Mouse (Mus musculus): ENCODE results near the gene 1110059E24Rik. TPM values are rescaled to one million over a fixed set of nuclear protein-coding genes. Genes with fewer than 3 reads are reported as not detected.
"Not testable (repeated sequence)": the region's sequence is repeated elsewhere in the genome, so short reads cannot be mapped to it uniquely, and the experiment has no call there.

The 1110059E24Rik gene
- total RNA-seq, 2 experiments from 2014 or later, result 39.0 to 45.5 TPM

DNA sequence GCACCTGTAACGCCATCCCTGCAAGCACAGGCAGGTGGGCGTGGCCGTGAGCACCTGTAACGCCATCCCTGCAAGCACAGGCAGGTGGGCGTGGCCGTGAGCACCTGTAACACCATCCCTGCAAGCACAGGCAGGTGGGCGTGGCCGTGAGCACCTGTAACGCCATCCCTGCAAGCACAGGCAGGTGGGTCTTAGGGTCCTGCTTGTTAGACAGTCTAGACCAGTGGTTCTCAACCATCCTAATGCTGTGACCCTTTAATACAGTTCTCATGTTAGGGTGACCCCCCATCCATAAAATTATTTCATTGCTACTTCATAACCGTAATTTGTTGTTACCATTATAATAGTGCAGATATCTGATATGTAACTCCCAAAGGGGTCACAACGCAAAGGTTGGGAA is 24.3 kb downstream of the 1110059E24Rik start:
- DNase-seq (ENCODE audit: low spot score in 2 of 2), result not testable (repeated sequence)

DNA sequence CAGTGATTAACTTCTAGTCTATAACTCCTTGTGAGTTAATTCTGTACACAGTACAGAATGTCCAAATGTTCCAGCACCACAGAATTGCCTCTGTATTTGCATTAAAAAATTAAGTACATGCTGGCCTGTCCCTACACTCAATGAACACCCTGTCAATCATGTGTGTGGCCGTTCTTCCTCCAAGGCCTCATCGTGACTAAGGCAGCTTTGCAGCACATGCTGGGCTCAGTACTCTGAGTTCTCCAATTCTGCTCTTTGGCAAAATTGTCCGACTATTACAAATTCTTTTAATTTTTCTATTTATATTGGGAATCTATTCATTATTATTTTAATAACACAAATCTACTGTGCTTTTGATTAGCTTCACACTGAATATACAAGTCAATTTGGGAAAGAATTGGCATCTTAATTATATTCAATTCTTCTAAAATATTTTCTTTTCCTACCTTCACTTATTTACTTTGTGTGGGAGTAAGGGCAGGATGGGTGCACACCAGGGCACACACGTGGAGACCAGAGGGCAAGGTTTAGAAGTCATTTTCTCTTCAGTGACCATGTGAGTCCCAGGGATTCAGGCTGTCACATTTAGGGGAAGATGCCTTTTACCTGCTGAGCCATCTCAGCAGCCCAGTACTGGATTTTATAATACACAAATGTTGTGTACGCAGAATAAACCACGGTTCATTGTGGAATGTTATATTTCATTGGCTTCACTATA is 26.3 kb downstream of the 1110059E24Rik start:
- DNase-seq (ENCODE audit: low spot score in 2 of 2), result no peak

DNA sequence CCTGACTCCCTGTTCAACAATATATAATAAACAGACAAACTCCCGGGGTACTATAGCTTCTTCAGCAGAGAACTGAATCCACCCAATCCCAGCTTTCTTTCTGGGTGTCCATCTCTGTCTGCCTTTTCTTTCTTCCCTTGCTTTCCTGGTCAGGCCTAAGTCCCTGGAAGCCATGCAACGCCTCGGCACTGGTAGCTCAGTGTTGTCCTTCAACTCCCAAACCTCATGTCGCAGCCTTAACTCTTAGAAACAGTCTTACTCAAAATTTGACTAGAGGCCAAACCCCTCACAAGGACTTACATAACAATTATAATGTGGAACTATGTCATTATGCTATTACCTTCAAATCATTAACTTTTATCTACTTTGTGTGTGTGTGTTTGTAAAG is 28.6 kb downstream of the 1110059E24Rik start:
- no peak for DNase-seq (ENCODE audit: low spot score in 2 of 2)

DNA sequence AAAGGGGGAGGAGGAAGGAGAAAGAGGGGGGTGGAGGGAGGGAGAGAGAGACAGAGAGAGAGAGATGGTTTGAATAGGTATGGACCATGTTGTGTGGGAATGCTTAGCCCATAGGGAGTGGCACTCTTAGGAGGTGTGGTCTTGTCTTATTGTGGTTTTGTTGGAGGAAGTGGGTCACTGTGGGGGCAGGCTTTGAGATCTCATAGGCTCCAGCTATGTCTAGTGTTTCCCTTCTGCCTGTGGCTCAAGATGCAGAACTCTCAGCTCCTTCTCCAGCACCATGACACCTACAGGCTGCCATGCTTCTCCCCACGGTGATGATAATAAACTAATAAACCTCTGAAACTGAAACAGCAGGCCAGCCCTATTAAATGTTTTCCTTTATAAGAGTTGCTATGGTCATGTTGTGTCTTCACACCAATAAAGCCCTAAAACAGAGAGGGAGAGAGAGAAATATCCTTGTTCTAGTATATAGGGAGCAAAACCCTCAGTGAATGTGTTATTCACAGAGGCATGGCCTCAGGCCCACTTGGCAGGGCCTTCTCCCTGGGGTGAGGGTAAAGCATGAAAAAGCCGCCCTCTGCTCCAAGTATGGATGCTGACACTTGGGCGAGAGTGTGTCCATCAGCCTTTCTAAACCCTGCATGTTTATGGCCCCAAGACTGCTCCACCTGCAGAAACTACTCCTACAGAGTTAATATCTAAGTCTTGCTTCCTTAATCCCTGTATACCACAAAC is 29.2 kb downstream of the 1110059E24Rik start:
- no peak for DNase-seq (ENCODE audit: low spot score in 2 of 2)

DNA sequence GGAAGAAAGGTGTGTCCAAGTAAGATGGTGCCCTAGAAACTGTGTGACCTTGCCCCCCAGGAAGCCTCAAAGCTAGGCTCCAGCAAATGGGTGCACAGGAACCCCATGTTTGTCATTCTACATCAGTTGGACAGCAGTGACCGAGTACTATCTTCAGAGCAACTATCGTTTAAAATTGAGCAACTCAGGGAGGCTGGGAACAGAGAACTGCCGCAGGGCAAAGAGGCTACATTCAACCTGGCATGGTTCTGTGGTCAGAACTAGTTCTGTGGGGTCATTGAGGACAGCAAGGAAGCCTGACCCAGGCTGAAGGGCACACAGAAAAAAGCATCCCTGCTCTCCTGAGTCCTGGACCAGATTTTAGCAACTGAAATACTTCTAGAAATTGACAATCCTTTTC is 37.0 kb downstream of the 1110059E24Rik start:
- DNase-seq (ENCODE audit: low spot score in 2 of 2), result no peak

DNA sequence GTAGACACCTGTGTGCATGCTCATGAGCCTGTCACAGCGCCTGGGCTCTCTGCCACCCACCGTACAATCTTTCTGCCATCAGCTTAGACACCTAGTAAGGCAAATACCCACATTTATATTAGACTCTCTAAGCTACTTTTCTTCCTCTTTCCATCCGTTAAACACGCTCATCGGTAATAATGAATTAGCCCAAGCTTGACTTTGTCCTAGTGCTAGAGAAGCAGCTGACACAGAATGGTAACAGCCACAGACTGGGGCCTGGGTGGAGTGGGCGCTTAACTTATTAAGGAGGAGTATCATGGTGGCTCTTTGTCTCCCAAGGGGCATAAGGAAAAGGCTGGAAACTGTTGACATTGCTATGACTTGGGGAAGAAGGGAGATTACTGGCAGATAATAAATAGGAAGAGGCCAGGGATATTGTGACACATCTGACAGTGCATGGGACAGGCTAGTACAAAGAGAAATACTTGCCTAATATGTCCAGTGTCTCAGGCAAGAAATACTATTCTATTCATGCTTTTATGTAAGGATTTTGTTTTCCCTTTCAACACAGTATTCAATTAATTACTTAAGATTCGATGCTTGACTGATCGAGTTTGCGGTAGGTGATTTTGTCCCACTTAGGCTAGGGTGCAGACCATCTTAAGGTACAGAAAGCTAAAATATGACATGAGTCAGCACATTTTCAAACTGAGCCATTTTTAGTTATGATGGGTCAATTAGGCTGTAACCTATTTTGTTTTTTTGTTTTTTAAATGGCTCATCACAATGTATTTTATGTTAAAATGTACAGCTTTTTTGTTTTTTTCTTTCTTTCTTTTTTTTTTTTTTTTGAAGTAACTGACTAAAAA is 40.8 kb downstream of the 1110059E24Rik start:
- DNase-seq (ENCODE audit: low spot score in 2 of 2), result no peak

DNA sequence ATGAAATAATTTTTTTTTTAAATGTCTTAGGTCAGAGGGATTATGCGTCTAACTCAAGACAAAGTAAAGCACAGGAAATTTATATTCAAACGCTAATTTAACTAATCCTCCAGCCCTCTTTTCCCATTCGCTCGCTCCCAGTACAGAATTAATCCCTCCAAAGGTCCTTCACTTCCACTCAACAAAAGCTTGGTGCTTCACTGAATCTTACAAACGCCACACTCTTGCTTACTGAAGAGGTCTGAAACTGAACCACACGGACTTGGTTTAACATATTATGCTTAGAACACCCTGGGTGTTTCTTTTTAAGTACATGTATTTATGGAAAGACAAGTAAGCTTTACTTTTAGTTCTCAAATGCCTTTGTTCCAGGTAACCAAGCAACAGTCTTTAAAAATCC is 41.5 kb downstream of the 1110059E24Rik start:
- no peak for DNase-seq (ENCODE audit: low spot score in 2 of 2)

DNA sequence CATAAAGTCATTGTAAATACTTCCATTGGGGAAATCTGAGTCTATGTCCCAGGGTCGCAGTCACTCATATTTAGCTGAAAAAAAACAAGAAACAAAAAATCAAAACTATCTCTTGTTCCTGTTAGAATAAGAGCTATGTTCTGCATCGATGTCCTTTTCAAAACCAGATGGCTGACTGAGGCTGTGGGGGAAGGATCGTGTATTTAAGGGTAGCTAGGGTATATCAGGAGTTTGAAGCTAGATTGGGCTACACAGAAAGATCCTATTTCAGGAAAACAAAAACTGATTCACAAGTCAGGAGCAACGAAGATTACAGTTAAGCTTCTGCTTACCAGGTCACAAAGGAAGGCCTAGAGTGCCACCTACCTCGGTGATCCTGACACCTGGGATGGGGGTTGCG is 42.5 kb downstream of the 1110059E24Rik start:
- no peak for DNase-seq (ENCODE audit: low spot score in 2 of 2)

DNA sequence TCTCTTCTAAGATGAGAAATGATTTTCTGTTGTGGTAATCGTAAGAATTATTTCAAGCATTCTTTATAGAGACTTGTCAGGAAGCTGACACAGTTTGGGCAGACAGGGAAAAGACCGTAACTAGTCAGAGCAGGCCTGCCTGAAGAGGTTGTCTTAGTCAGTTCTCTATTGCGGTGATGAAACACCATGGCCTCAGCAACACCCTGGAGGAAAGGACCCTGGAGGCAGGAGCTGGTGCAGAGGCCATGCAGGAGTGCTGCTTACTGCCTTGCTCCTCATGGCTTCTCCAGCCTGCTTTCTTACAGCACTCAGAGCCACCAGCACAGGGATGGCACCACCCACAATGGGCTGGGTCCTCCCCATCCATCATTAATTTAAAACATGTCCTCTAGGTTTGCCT is 47.5 kb downstream of the 1110059E24Rik start:
- DNase-seq (ENCODE audit: low spot score in 2 of 2), result no peak

DNA sequence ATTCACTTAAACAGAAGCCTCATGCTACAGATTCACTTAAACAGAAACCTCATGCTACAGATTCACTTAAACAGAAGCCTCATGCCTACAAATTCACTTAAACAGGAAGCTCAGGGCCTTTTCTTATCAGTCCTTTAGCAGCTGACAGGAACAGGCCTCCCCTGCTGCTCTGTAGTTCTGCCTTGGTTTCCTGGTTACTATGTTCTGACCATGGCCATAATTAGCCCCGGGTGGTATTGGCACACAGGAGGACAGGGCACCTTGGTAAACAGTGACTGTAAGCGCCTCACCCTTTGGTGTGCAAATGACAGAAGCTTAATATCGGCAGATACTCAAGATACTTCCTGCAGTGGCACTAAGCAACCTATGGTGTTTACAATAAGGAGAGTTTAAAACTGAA is 48.9 kb downstream of the 1110059E24Rik start:
- DNase-seq (ENCODE audit: low spot score in 2 of 2), result no peak

DNA sequence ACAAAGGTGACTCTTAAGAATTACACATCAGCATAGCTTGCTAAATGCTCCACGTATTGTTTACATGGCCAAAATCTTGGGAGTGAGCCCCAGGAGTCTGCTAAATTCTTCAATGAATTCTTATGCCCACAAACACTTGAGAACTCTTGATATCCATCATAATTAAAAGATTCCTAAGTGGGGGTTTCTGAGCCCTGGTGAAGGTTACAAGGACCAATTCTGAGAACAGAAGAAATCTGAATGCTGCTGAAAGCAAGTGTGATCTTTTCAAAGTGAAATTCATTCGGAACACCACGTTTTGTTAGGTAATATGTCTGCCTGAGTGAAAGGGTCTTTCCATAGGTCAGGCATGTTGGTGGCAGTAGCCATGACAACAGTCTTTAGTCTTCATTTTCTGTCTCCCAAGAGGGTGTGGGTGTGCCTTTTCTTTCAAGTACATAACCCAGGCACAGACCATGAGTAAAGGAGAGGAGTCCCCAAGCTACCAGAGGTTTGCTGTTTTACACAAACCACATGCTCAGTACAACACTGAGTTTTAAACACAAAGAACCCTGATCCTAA is 51.2 kb downstream of the 1110059E24Rik start:
- no peak for DNase-seq (ENCODE audit: low spot score in 2 of 2)

DNA sequence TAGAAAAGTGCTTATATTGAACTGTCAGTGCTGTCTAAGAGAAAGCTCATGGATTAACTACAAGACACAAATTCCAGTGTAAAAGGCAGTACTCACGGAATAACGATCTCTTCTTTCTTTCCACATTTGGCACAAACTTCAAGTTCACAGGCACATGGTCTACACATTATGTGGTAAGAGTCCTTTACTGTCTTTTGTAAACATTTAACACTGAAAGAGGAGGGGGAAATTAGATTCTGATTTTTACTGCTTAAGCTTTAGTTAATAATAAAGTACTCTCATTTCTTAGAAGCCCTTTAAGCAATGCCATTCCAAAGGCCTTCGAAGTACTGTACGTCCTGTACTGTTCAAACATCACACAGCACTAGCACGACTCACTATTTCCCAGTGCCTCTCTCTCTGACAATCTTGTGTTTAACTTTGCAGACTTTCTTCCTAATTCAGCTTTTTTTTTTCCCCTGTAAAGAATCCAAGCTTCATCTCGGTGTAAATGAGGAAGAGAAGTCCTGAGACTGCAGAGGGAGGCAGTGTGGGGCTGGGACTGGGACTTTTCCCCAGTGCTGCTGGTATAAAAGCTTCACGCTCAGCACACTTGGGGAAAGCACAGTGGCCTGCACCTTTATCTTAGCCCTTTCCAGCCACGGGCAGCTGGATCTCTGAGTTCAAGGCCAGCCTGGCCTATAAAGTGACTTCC is 54.0 kb downstream of the 1110059E24Rik start:
- no peak for DNase-seq (ENCODE audit: low spot score in 2 of 2)

DNA sequence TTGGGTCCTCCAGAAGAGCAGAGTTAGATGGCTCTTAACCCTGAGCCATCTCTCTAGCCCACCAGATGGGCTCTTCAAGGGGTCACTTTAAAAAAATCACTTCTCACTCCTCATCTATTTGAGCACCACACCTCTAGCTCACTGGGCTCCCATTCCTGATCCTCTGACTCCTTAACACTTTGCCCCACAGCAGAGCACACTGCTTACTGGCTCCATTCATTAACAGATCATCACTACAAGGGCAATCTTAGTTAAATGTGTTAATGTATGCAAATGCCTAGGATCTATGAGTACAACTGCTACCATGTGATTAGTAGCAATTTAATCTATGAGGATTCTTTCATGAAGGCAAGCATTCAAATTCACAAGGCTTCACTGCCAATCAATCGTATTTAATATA is 58.1 kb downstream of the 1110059E24Rik start:
- no peak for DNase-seq (ENCODE audit: low spot score in 2 of 2)

DNA sequence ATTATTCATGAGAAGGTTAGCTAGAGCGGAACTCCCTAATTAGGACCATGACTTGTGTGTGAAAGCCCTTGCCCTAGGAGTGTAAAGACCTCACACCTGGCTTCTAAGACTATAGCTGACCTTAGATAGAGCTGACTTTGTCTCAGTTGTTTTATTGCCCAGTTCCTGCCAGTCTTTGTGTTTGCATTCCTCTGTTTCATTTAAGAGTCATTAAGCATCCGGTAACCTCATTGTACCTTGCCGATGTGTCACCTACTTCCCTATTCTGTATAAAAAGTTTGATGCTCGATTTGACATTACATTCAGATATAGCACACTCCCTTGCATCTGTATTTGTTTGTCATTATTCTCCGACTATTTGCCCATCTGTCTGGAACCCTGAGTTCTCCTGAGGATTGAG is 60.6 kb downstream of the 1110059E24Rik start:
- not testable (repeated sequence) for DNase-seq (ENCODE audit: low spot score in 2 of 2)

DNA sequence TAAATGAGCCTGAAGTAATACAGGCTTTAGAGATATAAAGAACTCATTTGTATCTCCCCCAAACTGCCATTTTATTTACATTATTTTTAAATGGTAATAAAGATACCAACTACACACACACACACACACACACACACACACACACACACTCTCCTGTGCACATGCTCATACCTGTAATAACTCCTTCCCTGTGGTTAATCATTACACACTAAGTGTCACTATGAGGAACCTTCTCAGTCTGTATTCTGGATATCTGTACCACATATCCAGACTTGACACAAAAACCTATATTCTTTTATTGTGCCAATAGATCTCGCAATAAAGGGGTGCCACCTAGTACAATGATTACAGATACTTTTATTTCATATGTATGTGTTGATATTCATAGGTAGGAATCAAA is 62.9 kb downstream of the 1110059E24Rik start:
- no peak for DNase-seq (ENCODE audit: low spot score in 2 of 2)

DNA sequence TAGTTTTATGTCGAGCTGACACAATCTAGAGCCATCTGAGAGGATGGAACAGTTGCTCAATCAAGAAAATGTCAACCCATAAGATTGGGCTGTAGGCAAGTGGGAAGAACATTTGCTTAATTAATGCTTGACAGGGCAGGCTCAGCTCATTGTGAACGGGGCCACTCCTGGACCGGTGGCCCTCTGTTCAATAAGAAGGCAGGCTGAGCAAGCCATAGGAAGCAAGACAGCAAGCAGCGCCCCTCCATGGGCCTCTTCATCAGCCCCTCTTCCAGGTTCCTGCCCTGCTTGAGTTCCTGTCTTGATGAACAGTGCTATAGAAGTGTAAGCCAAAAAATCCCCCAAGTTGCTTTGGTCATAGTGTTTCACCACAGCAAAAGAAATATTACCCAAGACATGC is 65.2 kb downstream of the 1110059E24Rik start:
- DNase-seq (ENCODE audit: low spot score in 2 of 2), result no peak

DNA sequence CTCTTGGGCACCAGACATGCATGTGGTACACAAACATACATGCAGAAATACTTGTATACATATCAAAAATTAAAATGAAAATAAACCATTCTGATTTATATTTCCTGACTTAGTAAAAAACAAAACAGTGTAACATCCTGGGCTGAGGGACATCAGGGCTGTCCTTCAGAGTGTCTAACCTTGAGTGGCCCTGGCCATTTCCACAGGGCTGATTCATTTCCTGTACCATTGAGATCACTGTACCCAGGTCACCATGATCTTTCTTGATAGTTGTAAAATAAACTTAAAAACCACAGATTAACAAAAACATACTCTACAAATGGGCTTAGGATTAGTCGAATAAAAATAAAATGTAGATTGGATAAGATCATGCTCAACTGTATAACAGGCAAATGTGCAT is 66.2 kb downstream of the 1110059E24Rik start:
- DNase-seq (ENCODE audit: low spot score in 2 of 2), result no peak

DNA sequence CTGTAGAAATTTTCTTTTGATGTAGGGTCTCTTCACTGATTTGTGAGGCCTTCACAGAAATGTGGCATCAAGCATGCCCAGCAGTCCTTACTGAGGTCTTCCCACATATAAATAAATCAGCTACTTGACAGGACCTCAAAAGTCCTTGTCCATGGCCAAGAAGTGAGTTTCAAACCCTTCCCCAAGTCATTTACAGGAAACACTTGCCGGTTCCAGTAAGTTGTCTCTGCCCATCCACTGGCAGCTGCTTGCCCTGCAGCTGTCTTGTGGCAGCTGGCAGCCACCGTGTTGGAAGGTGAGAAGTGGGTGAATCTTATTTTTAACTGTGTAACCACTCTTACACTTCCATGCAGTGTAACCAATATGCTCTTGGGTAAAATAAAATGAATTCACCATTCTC is 66.9 kb downstream of the 1110059E24Rik start:
- DNase-seq (ENCODE audit: low spot score in 2 of 2), result no peak

DNA sequence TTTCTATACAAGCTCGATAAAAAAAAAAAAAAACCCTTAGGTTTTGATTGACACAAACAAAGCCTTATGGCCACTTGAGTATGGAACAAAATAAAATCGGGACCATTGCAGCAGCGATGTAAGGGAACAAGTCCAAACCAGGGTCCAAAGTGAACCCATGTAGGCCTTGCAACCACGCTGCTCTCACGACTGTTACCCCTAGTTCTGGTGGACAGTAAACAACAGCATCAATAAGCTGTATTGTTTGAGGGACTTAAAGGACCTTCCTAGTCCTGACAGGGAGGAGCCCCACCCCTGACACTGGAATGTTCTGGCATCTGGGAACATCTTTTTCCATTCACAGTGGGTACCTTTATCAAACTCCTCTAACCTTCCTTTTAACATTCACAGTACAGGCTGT is 68.8 kb downstream of the 1110059E24Rik start:
- DNase-seq (ENCODE audit: low spot score in 2 of 2), result no peak

DNA sequence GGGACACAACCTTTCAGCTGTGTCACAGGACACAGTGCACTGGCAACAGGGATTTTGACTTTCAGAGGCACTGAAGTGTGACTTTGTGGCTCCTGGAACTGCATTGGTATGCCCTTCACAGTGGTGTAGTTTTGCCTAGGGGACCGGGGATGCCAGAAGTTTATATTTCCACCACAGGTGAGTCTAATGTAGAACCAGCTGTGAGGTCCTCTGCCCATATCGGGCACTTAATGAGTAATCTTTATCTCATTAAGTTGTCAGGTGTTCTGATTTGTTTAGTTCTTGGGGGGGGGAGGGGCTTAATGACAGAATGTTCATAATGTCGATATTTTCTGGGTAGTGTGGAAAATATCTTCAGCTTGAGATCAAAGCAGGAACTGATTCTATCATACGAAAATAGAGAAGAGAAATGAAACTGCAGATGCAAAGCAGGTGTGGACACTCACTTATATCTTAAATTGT is 69.2 kb downstream of the 1110059E24Rik start:
- DNase-seq (ENCODE audit: low spot score in 2 of 2), result no peak

DNA sequence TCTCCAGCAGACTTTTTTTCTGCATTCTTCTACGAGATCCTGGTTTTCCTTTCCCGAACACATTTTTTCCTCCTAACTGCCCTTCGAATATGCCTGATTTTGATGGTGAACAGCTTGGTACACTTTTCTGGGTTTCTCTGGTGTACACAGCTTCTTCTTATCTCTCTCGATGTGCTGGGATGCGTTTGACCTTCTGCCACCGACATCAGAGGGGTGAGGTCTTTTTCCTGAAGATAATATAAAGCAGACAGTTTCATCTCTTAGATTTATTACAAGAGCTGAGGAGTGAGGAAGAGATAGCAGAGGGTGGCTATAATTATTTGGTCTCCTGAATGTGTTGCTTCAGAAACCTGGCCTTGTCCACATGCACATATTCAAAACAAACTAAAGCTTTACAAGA is 71.4 kb downstream of the 1110059E24Rik start:
- DNase-seq (ENCODE audit: low spot score in 2 of 2), result no peak

All from adrenal gland, postnatal 4 days (tissue).